Mouse (Mus musculus) heart, embryonic 15.5 days (tissue): ENCODE measurements around the gene Nkiras1. TPM values are rescaled to one million over a fixed set of nuclear protein-coding genes. Genes with fewer than 3 reads are reported as not detected.
"Not testable (repeated sequence)": the region's sequence is repeated elsewhere in the genome, so short reads cannot be mapped to it uniquely, and the experiment has no call there.

Experiments used
- ATAC-seq: fragments of 200-750 bp; cut with Nextera tagmentation; replicated peaks from 2 replicates; pipeline ENCODE4 v1.8.0; 2017; ENCODE audit warnings: low read depth, moderate TSS enrichment; ENCODE audit not compliant: insufficient number of reproducible peaks, insufficient read depth, low FRiP score
- H3K27ac ChIP-seq: fragments of 300-500 bp; sonication (generic); 2 replicates; pipeline ENCODE4 v1.5.1; 2015; ENCODE audit warnings: mild to moderate bottlenecking, inconsistent platforms
- H3K27me3 ChIP-seq: fragments of 300-500 bp; sonication (generic); 2 replicates; pipeline ENCODE4 v1.6.1; 2015; ENCODE audit warnings: inconsistent platforms
- H3K36me3 ChIP-seq: fragments of 300-500 bp; sonication (generic); 2 replicates; pipeline ENCODE4 v1.6.1; 2015; ENCODE audit warnings: mild to moderate bottlenecking, inconsistent platforms
- H3K4me1 ChIP-seq: fragments of 300-500 bp; sonication (generic); replicated peaks from 2 replicates; pipeline ENCODE4 v1.6.1; 2015; ENCODE audit warnings: inconsistent platforms
- H3K4me2 ChIP-seq: fragments of 300-500 bp; sonication (generic); 2 replicates; pipeline ENCODE4 v1.6.1; 2015; ENCODE audit warnings: inconsistent platforms, mild to moderate bottlenecking, moderate library complexity
- H3K4me3 ChIP-seq: fragments of 300-500 bp; sonication (generic); 2 replicates; pipeline ENCODE4 v1.5.1; 2015; ENCODE audit warnings: mild to moderate bottlenecking, inconsistent platforms
- H3K9ac ChIP-seq: fragments of 300-500 bp; sonication (generic); 2 replicates; pipeline ENCODE4 v1.6.1; 2015; ENCODE audit warnings: mild to moderate bottlenecking, inconsistent platforms
- H3K9me3 ChIP-seq: fragments of 300-500 bp; sonication (generic); replicated peaks from 2 replicates; pipeline ENCODE4 v1.6.1; 2016; ENCODE audit warnings: inconsistent platforms
- WGBS: fragments of 180-500 bp; shearing (Covaris S2); methylation state at CpG from one replicate; pipeline ENCODE4 v1.1.7; 2015; ENCODE audit warnings: mixed read lengths; 5-methylcytosine and 5-hydroxymethylcytosine counted together
- polyA plus RNA-seq: library from polyadenylated mRNA; unstranded; fragments of >200 nt; fragmentation: Nextera tagmentation; extraction: Ambion mirVana; gene quantifications from 2 replicates; pipeline ENCODE4 v1.2.1, GENCODE M21; 2015

Gene Nkiras1
- polyA plus RNA-seq: 21.3 and 22.0 TPM in 2 replicates

DNA sequence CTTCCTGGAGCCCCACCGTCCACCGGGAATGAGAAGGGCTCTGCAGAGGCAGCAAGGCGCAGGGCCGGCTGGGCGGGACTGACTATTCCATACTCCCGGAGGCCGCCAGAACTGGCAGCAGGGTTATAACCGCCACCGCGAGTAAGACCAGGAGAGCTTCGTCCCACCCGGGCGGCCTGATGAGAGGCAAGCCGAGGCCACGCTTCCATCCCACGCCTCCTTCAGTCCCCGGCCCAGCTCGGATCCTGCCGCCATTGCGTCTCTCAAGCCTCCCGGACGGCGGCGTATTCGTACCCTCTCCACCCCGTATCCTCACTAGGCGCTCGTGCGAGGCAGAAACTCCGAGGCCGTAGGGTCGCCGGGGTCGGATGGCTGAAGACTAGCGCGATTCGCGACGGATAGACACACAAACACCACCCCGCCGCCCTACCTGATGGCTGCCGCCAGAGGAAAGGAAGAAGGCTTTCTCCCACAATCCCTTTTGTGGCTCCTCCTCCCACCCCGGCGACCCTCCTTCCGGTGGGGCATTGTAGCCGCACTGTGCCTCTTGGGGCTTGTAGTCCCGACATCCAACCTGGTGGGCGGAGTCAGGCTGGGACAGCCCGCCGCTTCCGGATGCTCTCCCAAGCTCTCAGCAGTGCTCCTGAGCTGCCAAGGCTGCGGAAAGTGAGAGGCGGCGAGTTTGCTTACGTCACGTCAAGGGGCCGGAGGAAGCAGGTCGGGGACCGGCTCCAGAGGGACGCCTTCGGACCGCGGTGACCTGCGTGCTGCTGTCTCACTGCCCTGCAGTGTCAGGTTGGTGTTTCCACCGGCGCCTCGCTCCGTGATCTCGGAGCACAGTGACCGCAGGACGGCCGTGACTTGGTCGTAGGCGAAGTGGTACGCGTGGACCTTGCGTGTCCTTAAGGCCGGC, at the start of gene Nkiras1, which contains the start of gene Rpl15:
Nkiras1 (plus strand) TSS at position 608 of the 913 bp plus-strand sequence.
Rpl15 (minus strand) TSS at position 863 of the 913 bp plus-strand sequence.
- H3K36me3 ChIP-seq: peaks cover 23% of the 10 kb centered on the region
- H3K9ac ChIP-seq: peak within 1 kb of the TSS; percentile 89
- H3K27me3 ChIP-seq: no peaks in the 10 kb centered on the region
- H3K9me3 ChIP-seq: no peaks in the 10 kb centered on the region
- WGBS: under 1% methylated on average over 78 of the region's 78 CpGs
- peak within 1 kb of the TSS; percentile 70 for H3K4me2 ChIP-seq
- H3K4me3 ChIP-seq: peak within 1 kb of the TSS; percentile 76
- peak within 1 kb of the TSS; percentile 85 for H3K27ac ChIP-seq
- peak; percentile 100 for ATAC-seq
- H3K4me1 ChIP-seq: peaks cover 10% of the 10 kb centered on the region; the same call in 1 of the 2 replicates

- Histone ChIP-seq H3K4me2 (no peak overlapping the region), H3K9ac (no peak overlapping the region), H3K4me3 (no peak overlapping the region), H3K4me1 (0 out of 2 replicates have a peak, but pooled peaks cover 3% of the 10 kb centered on the region), H3K27ac (no peak overlapping the region), H3K9me3 (no peaks in the 10 kb centered on the region), H3K27me3 (no peaks in the 10 kb centered on the region), H3K36me3 (no peaks in the 10 kb centered on the region; the same call in 1 of the 2 replicates)
- 72% methylated on average over 6 of the region's 6 CpGs for WGBS
- no peak for ATAC-seq
Observed at GRCm38 (mm10) chr14:18221977-18222376, 49.0 kb upstream of the Nkiras1 start.

- H3K4me1 ChIP-seq, H3K9me3 ChIP-seq, H3K27ac ChIP-seq, H3K27me3 ChIP-seq, H3K36me3 ChIP-seq, ATAC-seq, H3K4me3 ChIP-seq, H3K9ac ChIP-seq, H3K4me2 ChIP-seq: not testable (repeated sequence)
- WGBS: 91% methylated on average over 11 of the region's 11 CpGs
Observed at GRCm38 (mm10) chr14:18225431-18225830, 45.5 kb upstream of the Nkiras1 start.

DNA sequence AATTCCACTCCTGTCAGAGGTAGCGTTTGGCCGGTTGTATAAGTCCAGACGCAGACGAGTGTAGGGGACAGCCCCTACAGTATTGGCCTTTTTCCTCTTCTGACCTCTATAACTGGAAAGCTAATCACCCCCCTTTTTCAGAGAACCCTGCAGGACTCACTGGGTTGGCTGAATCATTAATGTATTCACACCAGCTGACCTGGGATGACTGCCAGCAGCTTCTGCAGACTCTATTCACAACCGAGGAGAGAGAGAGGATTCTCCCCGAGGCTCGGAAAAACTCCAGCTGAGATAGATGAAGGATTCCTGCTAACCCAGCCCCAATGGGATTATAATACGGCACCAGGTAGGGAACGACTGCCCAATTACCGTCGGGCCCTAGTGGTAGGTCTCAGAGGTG, 44.8 kb upstream of the Nkiras1 start:
- not testable (repeated sequence) for H3K27me3 ChIP-seq, H3K9me3 ChIP-seq, H3K27ac ChIP-seq, H3K36me3 ChIP-seq, ATAC-seq, H3K9ac ChIP-seq, H3K4me3 ChIP-seq, H3K4me1 ChIP-seq
- 58% methylated on average over 11 of the region's 11 CpGs for whole genome bisulfite sequencing
- peak overlapping the region; percentile 35; the same call in 1 of the 2 replicates for H3K4me2 ChIP-seq

- not testable (repeated sequence) for H3K4me2 ChIP-seq, H3K9ac ChIP-seq, H3K27me3 ChIP-seq, ATAC-seq, H3K4me3 ChIP-seq, H3K9me3 ChIP-seq, H3K36me3 ChIP-seq, H3K27ac ChIP-seq
- peaks cover 19% of the 10 kb centered on the region for H3K4me1 ChIP-seq
- 94% methylated on average over 10 of the region's 10 CpGs for WGBS
Observed at GRCm38 (mm10) chr14:18229751-18230150, 41.2 kb upstream of the Nkiras1 start.

GRCm38 (mm10) chr14:18231866-18232265, 39.1 kb upstream of the Nkiras1 start:
- H3K36me3 ChIP-seq, ATAC-seq, H3K27ac ChIP-seq, H3K27me3 ChIP-seq, H3K4me3 ChIP-seq, H3K9me3 ChIP-seq, H3K4me2 ChIP-seq, H3K9ac ChIP-seq: not testable (repeated sequence)
- 90% methylated on average over 8 of the region's 8 CpGs for WGBS
- peaks cover 19% of the 10 kb centered on the region for H3K4me1 ChIP-seq

- Histone ChIP-seq H3K9ac (no peak overlapping the region), H3K4me1 (peaks cover 26% of the 10 kb centered on the region), H3K36me3 (no peaks in the 10 kb centered on the region), H3K27ac (peak overlapping the region; percentile 91), H3K4me2 (0 out of 2 replicates have a peak overlapping the region, but pooled peaks have one; percentile 43), H3K27me3 (no peaks in the 10 kb centered on the region), H3K9me3 (no peaks in the 10 kb centered on the region), H3K4me3 (no peak overlapping the region)
- WGBS: 80% methylated on average over 2 of the region's 2 CpGs
- no peak for ATAC-seq
Observed at GRCm38 (mm10) chr14:18233076-18233475, 37.9 kb upstream of the Nkiras1 start.

GRCm38 (mm10) chr14:18233981-18234960, 36.7 kb upstream of the Nkiras1 start:
- WGBS: 30% methylated on average over 5 of the region's 5 CpGs
- Histone ChIP-seq H3K4me1 (peaks cover 26% of the 10 kb centered on the region), H3K4me2 (peak overlapping the region; percentile 43), H3K27ac (peak overlapping the region; percentile 91), H3K27me3 (no peaks in the 10 kb centered on the region), H3K9me3 (no peaks in the 10 kb centered on the region), H3K4me3 (peak overlapping the region; percentile 4; the same call in 1 of the 2 replicates), H3K9ac (peak overlapping the region; percentile 7; the same call in 1 of the 2 replicates), H3K36me3 (no peaks in the 10 kb centered on the region)
- no peak for ATAC-seq

- peaks cover 26% of the 10 kb centered on the region for H3K4me1 ChIP-seq
- H3K27me3 ChIP-seq, H3K9ac ChIP-seq, H3K36me3 ChIP-seq, H3K4me2 ChIP-seq, H3K4me3 ChIP-seq, H3K27ac ChIP-seq, ATAC-seq, H3K9me3 ChIP-seq: not testable (repeated sequence)
- 86% methylated on average over 2 of the region's 2 CpGs for WGBS
Observed at GRCm38 (mm10) chr14:18236496-18237235, 34.3 kb upstream of the Nkiras1 start.

- no peaks in the 10 kb centered on the region for H3K36me3 ChIP-seq
- H3K27ac ChIP-seq: peak overlapping the region; percentile 97
- peaks cover 26% of the 10 kb centered on the region for H3K4me1 ChIP-seq
- no peaks in the 10 kb centered on the region for H3K27me3 ChIP-seq
- H3K4me2 ChIP-seq: peak overlapping the region; percentile 83
- peak overlapping the region; percentile 82; the same call in 1 of the 2 replicates for H3K4me3 ChIP-seq
- peak overlapping the region; percentile 80; the same call in 1 of the 2 replicates for H3K9ac ChIP-seq
- WGBS: 70% methylated on average over 4 of the region's 4 CpGs
- ATAC-seq: no peak
- no peaks in the 10 kb centered on the region for H3K9me3 ChIP-seq
Observed at GRCm38 (mm10) chr14:18237381-18237780, 33.6 kb upstream of the Nkiras1 start.
